Mouse (Mus musculus): ENCODE data around the gene Dnah7c.
"Not testable (repeated sequence)": the region's sequence is repeated elsewhere in the genome, so short reads cannot be mapped to it uniquely, and the experiment has no call there.

The Dnah7c gene

DNA sequence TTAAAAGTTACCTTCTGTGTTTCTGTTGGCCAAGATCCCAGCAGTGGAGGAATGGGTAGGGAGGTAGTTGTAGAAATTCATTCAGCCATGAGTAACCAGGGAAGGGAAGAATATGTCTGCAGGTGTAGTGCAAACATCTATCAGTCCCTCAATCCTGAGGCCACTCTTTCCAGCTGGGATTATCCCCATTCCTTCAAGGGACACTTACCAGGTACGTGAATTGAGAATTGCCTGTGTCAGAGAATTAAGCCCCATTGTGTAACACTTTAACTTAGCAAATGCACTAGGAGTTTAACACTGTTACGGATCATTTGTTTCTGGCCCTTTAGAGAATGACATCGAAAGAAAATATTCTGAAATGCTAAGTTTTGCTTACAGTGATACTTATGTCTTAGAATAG is 304.3 kb downstream of the Dnah7c start:
- DNase-seq (ENCODE audit: low spot score in 2 of 2) = not testable (repeated sequence)

DNA sequence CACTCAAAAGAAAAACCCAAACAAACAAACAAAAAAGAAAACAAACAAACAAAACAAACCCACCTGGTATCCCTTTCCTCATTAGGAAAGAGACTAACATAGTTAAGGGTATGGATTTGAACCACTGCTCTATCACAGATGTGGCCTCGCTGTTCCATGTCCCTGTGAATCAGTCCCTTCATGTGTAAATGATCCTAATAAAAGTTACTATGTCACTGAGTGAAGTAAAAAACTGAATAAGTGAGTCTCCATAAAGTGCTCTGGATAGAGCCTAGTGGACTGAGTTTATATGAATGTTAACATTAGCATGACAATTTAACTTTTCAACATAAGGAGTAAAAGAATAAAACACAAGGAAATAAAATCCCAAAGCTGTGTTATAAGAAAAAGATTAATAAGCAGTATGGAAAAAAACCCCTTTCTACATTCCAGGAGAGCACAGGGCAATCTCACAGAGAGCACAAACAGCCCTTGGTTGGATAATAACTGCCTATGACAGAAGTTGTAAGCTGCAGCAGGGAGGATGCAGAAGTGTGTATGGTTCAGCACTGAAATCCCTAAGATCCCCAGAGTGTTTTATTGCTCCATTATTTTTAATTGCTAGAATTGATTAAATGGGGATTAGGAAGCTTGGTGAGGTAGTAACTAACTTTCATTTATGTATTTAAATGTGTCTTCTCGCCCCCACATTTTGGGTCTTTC is 308.2 kb downstream of the Dnah7c start:
- not testable (repeated sequence) for DNase-seq (ENCODE audit: low spot score in 2 of 2)

DNA sequence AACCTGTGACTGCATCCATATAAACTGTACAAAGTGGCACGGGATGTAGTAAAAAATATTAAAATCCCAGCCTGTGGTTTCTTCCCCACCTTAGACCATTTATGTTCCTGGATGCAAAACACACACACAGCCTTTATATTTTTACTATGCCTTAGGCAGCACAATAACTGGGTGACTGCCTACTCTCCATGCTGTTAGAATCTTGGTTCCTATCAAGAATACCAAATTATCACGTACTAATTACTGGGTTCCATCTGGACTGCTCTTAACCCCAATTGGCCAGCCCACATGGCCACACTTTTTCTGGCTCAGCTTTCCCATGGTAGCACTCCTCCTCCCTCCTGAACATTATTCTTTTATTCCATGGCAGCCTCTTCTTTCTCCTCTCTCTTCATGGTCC is 309.1 kb downstream of the Dnah7c start:
- not testable (repeated sequence) for DNase-seq (ENCODE audit: low spot score in 2 of 2)

DNA sequence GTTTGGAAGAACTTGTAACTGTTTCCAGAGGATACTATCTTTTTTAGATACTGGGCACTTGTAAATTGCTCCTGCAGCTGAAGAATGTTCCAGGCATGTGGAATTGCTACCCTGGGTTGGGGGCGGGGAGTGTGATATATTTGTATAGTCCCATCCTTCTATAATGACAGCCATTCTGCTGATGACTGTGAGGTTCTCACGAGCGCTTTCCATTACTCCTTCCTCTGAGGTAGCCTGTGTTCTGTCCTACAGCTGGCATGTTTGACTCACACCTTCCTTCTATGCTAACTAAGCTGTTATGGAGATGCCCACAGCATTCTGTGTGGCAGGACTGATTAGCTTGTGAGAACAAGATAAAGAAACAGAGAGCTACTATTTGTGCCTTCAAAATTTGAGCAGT is 339.2 kb downstream of the Dnah7c start:
- DNase-seq (ENCODE audit: low spot score in 2 of 2) = not testable (repeated sequence)

DNA sequence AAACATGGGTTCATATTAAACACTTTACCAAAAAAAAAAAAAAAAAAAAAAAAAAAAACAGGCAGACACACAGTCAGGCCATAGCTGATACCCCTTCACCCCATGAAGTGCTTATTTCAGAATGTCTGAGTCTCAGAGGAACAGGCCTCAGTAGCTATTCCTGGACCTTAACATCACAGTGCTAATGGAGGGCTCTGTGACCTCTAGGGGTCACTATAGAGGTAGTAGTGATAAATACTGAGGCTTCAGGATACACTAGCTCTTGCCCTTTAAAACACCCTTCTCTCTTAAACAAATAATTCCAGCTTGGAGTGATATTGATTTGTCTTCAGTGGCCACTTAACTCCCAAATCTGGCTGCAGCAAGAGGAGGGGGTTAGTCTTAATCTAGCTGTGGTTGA is 343.9 kb downstream of the Dnah7c start:
- DNase-seq (ENCODE audit: low spot score in 2 of 2) = not testable (repeated sequence)

DNA sequence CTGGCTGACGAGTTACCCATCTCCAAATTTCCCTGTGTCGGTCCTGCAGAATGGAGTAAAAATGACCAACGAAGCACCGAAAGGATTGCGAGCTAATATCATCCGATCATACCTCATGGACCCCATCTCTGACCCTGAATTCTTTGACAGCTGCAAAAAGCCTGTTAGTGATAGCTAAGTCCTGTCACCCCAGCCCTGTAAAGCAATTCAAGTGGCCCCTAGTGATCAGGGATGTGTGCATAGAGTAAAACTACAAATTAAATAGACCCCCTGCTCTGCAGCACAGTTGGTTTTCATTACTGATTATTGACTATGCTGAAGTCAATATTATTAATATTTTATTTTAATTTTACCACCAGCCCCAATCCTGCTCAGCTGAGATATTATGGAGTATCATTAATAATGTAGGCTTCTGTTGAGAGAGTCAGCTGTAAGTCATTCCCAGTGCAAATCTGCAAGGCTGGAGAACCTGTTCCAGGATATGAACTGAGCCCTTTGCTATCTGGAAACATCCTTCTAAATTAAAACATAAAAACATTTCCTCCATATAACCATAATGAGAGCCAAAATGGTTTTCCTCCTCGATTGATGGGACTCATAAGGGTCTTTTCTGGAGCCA is 344.8 kb downstream of the Dnah7c start:
- not testable (repeated sequence) for DNase-seq (ENCODE audit: low spot score in 2 of 2)

DNA sequence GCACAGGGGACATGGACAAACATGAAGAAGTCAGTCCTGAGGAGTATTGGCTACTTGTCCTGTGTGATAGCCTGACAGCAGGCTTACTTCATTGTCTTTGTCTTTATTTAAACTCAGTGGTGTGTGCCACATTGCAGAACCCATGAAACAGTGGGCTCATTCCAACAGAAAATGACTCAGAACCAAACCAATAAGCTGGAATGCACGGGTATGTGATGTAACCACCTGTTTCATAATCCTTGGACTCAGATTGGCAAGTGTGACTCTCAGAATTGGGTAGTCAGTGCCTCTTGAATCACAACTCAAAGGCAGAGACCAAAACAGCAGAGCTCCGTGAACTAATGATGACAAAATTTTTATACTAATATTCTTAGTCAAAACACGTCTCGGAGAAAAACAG is 356.8 kb downstream of the Dnah7c start:
- not testable (repeated sequence) for DNase-seq (ENCODE audit: low spot score in 2 of 2)

DNA sequence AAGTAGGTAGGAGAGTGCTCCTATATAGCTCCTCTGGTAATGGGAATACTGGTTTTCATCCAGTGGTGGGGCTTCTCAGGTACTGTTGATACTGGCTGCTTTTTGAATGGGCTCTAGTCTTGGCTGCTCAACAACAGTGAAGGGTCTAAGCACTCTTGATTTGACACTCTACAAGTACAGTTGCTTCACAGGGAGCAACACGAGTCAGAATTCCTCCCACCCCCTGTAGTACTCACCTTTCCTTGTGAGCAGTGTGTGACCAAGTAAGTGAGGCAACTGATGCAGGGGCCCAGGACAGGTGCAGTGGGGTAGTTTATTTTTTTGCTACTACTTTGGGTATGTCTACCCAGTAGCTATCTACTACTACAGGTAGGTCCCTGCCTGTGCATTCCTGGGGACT is 379.7 kb downstream of the Dnah7c start:
- no peak for DNase-seq (ENCODE audit: low spot score in 2 of 2)

DNA sequence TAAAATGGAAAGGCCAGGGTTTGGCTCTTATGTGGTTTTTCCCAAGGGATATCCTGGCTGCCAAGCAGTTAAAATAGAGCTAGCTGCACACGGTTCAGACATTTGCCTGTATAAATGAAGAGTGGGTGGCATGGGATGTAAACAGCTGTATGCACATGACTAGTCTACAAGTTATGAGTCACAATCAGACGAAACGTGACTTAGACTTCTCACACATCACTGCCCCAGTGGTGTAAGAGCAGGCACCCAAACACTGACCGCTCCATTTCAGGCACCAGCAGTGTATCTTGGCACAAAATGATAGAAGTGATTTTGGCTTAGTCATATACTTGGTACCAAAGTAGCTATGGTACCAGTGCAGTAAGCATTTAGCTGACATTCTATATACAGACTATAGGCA is 383.2 kb downstream of the Dnah7c start:
- DNase-seq (ENCODE audit: low spot score in 2 of 2) = not testable (repeated sequence)

DNA sequence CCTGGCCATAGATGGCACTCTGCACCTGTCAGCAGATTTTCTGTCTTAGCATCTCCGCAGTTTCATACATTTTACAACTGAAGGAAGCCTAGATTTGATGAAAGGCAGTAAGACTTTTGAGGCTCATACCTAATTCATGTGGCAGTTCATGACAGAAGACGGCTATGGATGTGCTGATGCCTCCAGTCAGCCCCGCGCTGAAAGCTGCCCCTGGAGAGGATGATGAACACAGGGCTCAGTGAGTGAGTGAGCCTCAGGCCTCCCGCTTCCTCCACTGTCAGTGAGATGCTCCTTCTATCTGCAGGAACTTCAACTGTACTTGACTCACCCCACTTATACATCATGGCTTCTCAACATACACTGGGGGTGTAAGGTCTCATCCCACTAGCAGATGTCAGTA is 392.5 kb downstream of the Dnah7c start:
- DNase-seq (ENCODE audit: low spot score in 2 of 2) = no peak

DNA sequence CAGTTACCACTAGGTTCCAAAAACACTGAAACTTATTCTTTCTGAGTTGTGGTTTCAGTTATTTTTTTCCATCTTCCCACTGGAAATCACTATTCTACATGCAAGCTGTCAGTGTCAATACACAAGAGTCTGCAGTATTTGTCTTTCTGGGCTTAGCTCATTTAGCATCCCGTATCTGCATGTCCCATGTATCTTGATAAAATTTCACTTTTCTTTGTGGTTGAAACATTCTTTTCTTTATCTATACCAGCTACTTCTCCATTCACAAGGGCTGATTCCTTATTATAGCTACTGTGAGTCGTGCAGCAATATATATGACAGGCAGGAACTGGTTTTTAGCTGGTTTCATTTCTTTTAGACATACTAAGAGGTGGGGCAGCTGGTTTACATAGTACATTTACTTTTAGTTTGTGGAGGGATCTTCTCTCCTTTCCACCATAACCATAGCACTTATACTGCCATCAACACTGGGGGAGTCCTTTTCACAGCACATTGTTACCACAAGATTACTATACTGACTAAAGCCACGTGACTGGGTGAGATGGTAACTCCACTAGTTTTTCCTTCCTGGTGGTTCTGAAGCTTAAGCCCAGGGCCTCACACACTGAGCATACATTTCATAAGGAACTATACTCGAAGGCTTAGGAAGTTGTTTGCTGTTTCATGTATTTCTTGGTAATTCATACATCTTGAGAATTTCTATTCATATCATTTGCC is 397.0 kb downstream of the Dnah7c start:
- no peak for DNase-seq (ENCODE audit: low spot score in 2 of 2)

DNA sequence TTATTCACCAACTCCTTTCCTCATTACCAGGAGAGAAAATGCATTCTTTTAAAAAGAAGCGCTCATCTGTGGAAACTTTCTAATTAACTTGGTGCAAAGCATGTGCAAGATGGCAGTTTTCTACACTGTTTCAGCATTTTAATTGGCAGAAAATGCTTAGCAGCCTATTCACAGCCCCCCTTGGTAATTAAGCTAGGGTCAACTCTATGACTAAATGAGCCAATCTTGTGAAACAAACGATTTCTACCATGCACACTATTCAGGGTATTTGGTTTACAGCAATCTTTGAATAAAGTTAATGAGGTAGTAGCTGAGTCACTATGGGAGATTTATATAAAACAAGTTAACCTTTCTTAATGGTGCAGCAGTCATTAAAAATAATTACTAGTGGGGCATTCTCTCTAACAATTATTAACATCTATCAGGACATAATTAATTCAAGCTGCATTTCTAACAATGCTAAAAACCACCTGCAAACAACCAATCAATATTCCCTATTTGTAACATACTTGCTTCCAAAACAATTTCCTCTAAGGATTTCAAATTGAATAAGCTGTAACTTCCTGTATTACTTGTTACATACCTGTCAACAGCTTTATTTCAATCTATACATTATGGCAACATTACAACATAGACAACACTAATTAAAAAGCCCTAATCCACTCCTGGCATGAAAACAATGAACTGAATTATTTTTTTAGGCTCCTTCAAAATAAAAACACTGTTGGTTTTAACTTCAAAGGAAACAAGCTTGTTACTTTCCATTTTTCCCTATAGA is 404.9 kb downstream of the Dnah7c start:
- no peak for DNase-seq (ENCODE audit: low spot score in 2 of 2)

DNA sequence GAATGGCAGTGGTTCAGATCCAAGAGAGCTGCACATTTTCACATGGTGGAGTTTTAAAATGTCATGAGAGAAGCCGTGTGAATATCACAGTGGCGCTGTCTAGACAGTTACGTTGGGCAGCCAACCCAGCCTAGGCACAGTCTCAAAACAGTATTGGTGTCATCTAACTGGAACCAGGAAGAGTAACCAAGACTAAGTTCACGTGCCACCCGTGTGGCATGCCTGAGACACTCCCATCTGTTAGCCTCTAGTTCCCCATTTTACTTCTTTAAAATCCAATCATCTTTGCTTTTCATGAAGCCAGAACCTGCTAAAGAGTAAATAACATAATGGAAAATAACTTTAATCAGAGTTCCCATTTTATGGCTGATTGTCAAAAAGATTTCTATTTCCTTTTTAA is 406.5 kb downstream of the Dnah7c start:
- DNase-seq (ENCODE audit: low spot score in 2 of 2) = no peak

DNA sequence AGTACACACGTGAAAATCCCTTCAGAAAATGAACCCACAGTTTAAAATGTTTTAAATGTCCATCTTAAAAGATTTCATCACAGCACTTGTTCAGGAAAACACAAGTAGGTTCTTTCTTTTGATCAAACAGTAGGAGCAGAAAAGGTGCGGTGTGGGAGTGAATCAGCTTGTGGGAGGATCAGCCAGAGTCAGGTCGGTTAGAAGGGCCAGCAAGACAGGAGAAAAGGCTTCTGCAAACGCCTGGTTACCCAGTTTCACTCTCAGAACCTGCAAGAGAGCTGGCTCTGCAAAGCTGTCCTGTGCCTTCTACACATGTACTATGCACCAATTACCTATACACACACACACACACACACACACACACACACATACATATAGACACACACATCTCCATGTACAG is 418.0 kb downstream of the Dnah7c start:
- DNase-seq (ENCODE audit: low spot score in 2 of 2) = no peak

DNA sequence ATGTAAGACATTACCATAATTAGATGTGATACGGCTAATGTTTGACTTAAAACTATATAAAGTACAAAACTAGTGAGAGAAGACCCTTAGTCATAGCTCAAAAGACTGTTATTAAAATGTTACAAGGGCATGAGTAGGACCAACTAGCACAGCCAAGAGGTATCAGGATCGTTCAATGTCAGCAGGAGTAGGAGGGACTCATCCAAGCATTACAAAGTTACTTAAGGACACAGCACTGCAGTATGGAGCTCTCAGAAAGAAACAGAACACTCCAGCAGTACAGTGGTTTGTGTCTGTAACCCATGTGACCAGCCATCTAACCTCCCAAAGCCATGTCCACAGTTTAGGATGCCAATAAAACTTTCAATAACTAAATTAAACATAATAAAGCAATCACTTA is 418.9 kb downstream of the Dnah7c start:
- no peak for DNase-seq (ENCODE audit: low spot score in 2 of 2)

DNA sequence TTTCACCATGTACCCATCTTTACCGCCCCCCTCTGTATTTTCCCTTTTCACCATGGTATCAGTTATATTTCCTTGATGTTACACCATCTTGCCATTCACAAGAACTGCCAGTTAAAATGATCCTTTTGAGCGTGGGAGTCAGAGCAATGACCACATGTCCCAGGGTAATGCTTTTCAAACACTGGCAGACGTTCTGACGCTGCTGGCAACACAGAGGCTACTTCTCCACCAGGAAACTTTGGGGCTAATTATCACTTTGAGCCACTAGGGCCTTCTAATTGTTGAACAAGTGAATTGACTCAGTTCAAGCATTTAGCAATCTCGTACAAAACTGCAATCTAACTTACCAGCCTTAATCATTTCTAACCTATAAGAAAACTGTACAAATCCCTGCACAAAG is 419.8 kb downstream of the Dnah7c start:
- DNase-seq (ENCODE audit: low spot score in 2 of 2) = no peak

DNA sequence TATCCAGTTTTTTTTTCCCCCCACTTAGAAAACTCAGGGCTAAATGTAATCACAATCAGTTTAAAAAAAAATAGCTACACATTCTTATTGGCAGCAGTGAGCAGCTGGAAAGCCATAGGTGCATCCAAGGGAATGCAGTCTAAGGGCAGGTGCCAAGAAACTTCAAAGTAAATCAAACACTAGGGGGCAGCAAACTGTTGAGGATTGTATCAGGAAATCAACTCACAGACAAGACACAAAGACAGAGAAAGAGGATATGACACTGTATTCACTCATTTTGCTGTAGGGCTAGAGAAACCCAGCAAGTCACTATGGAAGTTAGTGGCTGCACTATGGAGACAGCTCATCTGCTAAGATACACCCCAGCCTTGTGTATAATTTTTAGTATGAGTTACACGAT is 424.4 kb downstream of the Dnah7c start:
- peak in 1 of 2 experiments; percentile 32 for DNase-seq (ENCODE audit: low spot score in 2 of 2)

DNA sequence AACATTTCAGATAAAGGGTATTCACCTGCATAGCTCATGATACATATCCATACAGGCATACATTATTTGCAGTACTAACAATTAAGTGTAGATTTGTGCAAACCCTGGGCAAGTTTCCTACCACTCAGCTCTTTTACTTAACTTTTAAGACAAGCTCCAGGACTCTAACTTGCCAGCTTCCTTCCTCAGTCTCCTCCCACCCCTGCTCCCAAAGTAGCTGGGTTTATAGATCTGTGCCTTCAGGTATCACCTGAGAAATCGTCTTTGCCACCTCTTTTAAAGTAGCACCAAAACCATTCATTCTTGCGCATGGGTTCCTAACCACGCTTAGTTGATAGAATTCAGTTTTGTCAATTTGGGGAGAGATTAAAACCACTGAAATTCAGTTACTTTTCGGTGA is 426.2 kb downstream of the Dnah7c start:
- DNase-seq (ENCODE audit: low spot score in 2 of 2) = no peak

DNA sequence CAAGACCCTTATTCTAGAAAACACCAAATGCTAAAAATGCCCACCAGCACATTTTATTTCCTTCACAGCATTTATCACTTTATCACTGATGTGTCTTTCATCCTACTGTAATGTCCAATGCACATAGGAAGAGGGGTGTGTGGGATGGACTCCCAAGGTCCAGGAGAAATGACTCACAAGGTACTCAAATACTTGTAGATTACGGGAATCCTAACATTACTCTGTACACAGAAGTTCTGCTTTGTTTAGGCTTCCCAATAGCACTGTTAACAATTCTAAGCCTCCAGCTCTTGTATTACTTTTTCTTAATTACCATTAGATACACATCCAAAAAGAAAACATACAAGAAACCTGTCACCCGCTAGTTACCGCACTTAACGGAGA is 426.8 kb downstream of the Dnah7c start:
- no peak for DNase-seq (ENCODE audit: low spot score in 2 of 2)

DNA sequence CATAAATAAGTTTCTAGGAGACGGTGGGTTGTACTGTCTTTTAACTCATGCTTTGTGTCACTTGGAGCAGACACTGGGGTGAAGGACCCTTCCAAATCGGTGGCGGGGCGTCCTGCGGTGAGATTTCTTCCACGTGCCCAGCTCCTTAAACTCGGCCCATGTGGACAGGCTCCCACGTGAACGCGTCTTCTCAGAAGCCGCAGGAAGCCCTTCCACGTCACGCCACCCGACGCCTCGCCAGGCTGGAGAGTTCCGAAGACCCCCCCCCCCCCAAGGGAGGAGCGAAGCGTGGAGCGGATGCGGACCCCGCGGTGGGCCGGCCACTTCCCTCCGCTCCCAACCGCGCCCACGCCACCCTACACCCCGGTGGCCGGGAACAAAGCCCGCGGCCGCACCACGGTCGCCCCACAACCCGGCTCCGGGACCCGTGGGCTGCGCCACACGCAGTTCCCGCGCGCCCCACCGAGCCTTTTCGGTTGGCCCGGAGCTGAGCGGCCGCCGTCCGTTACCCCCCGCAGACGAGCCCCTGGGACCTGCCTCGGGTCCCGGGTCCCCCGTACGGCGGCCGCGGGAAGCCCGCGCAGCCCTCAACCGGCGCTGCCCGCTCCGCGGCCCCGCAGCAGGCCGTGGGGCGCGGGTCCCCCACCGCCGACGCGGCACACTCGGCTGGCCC is 427.3 kb downstream of the Dnah7c start:
- DNase-seq (ENCODE audit: low spot score in 2 of 2) = peak; percentile 12 to 35

DNA sequence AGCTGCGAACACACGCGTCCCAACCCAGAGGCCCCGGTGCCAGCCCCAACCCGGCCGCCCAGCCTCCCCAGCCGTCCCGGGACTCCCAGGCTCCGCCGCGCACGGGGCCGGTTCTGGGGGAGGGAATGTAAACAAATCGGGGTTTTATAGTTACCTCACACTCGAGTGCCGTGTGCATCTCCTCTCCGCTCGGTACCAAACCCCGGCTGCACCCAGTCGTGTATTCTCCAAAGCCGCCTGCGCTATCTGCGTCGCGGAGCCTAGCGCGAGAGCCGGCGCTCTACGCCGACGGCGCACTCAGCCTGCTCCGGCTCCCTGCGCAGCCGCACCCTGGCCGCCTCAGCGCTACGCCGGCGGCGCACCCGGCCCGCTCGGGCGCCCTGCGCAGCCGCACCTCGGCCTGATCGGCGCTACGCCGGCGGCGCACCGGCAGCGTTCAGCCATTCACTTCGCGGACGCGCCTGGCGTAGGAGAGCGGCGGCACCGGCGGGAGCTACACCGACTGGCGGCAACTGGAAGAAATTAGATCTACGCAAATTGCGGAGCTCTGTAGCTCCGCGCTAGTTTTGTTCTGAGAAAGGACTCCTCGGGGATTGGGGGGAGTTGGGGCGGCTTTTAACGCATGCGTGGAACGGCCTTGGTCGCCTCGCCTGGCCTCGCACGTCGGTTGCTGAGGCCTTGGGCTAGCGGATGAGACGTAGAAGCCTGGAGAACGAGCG is 428.1 kb downstream of the Dnah7c start:
- DNase-seq (ENCODE audit: low spot score in 2 of 2) = peak; percentile 93 to 94
